Mouse (Mus musculus) 3134 (cell line): ENCODE measurements around the gene Rai1.

Experiments
- DNase-seq: peaks from one replicate; pipeline ENCODE4 v3.0.0-alpha.2; 2011; ENCODE audit warnings: low spot score; ENCODE audit not compliant: insufficient read length; ENCODE audit errors: extremely low read depth

Rai1 gene

GRCm38 (mm10) chr11:60127048-60127447 is 22.2 kb downstream of the Rai1 start:
- DNase-seq = no peak

GRCm38 (mm10) chr11:60127863-60128512 is 23.2 kb downstream of the Rai1 start:
- no peak for DNase-seq

DNA sequence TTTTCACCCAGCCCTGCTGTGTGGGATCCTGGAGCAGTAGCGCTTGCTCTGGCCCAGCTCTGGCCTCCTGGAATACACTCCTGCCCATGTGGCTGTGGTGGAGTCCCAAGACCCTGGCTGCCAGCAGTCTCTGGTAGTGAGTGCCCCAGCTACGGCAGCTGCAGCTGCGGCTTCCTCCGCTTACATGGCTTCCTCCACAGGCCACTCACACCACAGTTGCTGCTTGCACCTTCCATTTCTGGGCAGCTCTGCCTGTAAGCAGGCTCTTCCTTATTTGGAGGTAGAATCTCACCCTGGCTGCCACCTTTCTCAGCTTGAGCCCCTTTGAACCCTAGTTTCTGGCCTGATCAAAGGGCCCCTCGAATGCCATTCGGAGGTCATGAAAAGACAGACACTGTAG is 25.7 kb downstream of the Rai1 start:
- no peak for DNase-seq

DNA sequence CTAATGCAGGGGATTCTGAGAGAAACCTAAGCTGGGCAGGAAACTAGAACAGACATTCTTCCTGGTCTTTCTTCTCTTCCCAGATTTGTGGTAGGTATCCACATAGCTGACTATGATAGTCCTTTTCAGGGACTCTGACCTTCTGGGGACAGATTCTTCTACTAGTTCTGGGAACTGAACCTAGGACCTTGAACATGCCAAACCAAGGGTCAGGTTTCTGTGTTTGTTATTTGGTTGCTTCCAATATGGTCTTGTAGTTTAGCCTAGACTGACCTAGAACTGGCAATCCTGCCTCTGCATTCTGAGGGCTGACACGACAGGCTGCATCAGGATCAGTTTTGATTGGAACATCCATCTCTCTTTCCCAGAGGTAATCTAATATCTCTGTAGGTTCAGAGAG is 27.2 kb downstream of the Rai1 start:
- DNase-seq = no peak

DNA sequence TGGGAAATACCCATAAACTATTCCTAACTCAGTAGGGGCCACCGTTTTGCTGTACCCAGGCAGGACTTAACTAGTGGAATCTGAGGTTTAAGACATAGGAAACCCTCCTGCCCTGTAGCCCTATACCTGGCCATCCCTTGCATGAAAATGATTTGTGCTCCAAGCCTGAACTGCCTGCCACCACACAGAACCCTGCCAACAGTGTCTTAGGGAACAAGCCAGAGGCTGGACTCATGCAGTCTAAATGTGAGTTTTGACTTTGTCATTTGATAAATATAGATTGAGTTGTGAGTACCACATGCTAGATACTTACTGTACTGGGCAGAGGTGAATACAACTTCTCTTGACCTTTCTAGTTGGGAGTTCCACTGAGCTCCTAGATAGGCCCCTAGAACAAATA is 31.7 kb downstream of the Rai1 start:
- no peak for DNase-seq

DNA sequence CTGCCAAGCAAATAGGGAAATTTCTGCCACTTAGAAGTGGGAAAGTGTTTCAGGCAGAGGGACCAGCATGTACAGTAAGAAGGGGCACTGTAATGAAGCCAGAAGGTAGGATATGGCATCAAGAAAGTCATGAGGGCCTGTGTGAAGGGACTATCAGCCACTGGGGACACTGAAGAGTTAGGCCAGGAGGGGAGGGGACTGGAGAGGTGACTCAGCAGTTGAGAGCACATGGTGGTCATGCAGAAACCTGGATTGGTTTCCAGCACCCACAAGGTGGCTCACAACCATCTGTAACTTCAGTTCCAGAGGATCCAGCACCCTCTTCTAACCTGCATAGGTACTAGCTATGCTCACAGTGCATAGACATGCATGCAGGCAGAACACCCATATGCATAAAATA is 32.4 kb downstream of the Rai1 start:
- DNase-seq = no peak

GRCm38 (mm10) chr11:60139141-60139733 is 34.4 kb downstream of the Rai1 start:
- DNase-seq = no peak

- DNase-seq = no peak
These were observed 35.0 kb downstream of the Rai1 start for GRCm38 (mm10) chr11:60139734-60140371.

GRCm38 (mm10) chr11:60140586-60141284 is 35.9 kb downstream of the Rai1 start:
- DNase-seq = no peak

DNA sequence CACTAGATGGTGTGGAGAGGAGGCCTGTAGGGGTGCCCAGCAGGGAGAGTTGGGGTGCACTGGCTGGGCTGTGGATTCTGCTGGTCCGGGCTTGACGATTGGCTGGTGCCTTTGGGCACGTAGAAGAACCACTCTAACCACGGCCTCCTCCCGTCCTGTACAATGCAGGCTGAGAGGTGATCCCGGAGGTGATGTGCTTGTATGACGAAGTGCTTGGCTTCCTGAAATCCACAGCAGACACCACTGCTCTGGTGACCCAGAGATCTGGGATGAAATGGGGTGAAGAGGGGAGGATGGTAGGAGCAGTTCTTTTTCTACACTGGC is 36.4 kb downstream of the Rai1 start:
- no peak for DNase-seq

DNA sequence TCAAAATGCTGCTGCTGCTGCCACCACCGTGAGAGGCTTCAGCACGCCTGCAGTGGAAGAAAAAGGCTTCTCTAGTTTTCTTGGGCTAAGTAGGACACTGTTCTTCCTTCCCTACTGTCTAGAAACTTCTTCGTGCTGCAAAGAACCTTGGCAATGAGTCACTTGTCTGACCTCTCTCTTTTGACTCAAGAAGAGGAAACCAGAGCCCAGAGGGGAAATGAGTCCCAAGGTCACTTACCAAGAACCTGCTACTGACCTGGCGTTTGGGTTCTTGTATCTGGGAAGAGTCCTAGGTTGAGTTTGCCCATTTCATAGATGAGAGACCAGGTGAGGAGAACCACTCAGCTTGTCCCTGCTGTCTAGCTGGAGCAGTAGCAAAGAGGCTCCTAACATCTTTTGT is 38.3 kb downstream of the Rai1 start:
- no peak for DNase-seq

- no peak for DNase-seq
These were observed 41.4 kb downstream of the Rai1 start for GRCm38 (mm10) chr11:60146170-60146569.

- DNase-seq = no peak
These were observed 43.8 kb downstream of the Rai1 start for GRCm38 (mm10) chr11:60148591-60148990.

- DNase-seq = no peak
These were observed 44.3 kb downstream of the Rai1 start for GRCm38 (mm10) chr11:60149086-60149485.

GRCm38 (mm10) chr11:60150677-60151076 is 45.9 kb downstream of the Rai1 start:
- no peak for DNase-seq

DNA sequence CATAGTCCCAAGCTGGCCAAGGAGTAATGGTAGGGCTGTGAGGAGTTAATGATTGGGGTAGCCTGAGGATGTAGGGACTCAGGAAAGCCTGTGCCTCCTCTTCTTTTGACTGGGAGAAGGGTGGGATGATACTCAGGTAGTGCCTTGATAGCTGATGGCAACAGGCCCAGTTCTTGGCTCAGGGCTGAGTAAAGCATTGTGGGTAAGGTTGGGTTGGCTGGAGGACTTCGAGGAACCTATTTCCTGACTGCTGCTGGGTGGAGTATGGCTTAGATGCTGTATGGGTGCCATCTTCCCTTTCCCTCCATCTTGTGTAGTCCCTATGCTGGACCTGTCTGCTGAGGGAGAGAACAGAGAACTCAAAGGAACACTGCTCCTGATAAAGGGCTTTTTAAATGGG is 47.5 kb downstream of the Rai1 start:
- DNase-seq = no peak

DNA sequence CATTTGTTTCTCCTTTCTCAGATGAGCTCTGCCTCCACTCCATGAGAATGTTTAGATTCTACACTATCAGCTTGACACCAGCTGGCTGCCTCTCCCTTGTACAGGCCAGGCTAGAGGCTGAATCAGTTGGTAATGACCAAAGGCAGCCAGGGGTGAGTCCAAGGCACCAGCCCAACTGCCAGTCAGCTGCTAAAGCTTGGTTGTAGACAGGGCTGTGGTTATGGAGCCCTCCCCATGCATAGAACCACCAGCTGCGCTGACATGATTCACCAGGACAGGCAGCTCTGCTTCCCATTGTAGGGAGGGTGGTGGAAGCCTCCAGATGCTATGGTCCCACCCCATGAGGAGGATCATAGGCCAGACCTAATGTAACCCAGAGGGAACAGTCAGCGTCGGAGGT is 49.1 kb downstream of the Rai1 start:
- DNase-seq = no peak

- no peak for DNase-seq
These were observed 50.9 kb downstream of the Rai1 start for GRCm38 (mm10) chr11:60155690-60156089.

GRCm38 (mm10) chr11:60158271-60158670 is 53.5 kb downstream of the Rai1 start:
- no peak for DNase-seq

DNA sequence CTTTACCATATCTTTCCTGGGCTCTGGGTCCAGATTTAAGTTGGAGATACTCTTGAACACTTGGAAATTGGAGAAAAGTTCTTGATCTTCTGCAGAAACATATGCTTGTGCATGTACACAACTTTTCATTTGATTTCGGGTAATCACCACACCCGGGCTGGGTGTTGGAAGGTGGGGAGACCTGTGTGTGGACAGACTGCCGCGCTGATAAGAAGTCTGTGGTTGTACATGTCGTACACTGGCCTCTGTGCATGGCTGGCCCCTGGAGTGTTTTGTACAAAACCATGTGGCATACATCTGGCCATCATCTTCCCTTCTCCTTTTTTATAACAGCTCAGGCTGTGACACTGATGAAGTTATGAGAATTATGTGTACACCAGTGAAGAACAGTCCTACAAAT is 55.1 kb downstream of the Rai1 start:
- no peak for DNase-seq

- DNase-seq = no peak
These were observed 55.8 kb downstream of the Rai1 start for GRCm38 (mm10) chr11:60160454-60161114.
